Mouse (Mus musculus) megakaryocyte, embryonic 14.5 days (primary cell): Measurements from ENCODE around the gene Npas1.

Experiments
- FLI1 ChIP-seq: IDR thresholded peaks from 2 replicates; pipeline ENCODE4 v1.6.1; 2012; ENCODE audit warnings: low read length, inconsistent platforms, mixed read lengths
- GATA1 ChIP-seq: IDR thresholded peaks from 3 replicates; pipeline ENCODE4 v1.6.1; 2012; ENCODE audit warnings: mixed read lengths, low read length, inconsistent platforms, borderline replicate concordance

DNA sequence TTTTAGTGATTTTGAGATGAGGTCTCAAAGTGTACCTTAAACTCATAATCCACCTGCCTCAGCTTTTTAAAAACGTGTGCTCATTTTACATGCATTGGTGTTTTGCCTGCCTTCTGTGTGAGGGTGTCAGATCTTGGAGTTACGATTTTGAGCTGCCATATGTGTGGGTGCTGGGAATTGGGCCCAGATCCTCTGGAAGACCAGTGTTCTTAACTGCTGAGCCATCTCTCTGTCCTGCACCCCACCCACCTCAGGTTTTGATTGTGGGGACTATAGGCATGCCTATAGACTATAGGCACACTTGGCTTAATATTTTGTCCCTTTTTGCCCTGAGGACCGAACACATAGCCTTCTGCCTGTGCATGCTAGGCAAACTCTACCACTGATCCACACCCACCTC lies 14.7 kb upstream of the Npas1 start:
- TF ChIP-seq GATA1 (no peak), FLI1 (no peak)
